Mouse (Mus musculus) hindbrain, embryonic 13.5 days (tissue): Measurements from ENCODE around the gene Bloc1s6. TPM values are rescaled to one million over a fixed set of nuclear protein-coding genes. Genes with fewer than 3 reads are reported as not detected.

ENCODE experiments used
- ATAC-seq: fragments of 200-750 bp; cut with Nextera tagmentation; 2 replicates; pipeline ENCODE4 v1.8.0; 2017; ENCODE audit warnings: moderate TSS enrichment; ENCODE audit not compliant: low FRiP score
- H3K27ac ChIP-seq: fragments of 300-500 bp; sonication (generic); 2 replicates; pipeline ENCODE4 v1.5.1; 2015; ENCODE audit warnings: inconsistent platforms, mild to moderate bottlenecking, moderate library complexity
- H3K27me3 ChIP-seq: fragments of 300-500 bp; sonication (generic); 2 replicates; pipeline ENCODE4 v1.6.1; 2015; ENCODE audit warnings: mild to moderate bottlenecking, inconsistent platforms
- H3K36me3 ChIP-seq: fragments of 300-500 bp; sonication (generic); 2 replicates; pipeline ENCODE4 v1.6.1; 2015; ENCODE audit warnings: mild to moderate bottlenecking, inconsistent platforms
- H3K4me1 ChIP-seq: fragments of 300-500 bp; sonication (generic); replicated peaks from 2 replicates; pipeline ENCODE4 v1.6.1; 2015; ENCODE audit warnings: inconsistent platforms
- H3K4me2 ChIP-seq: fragments of 300-500 bp; sonication (generic); 2 replicates; pipeline ENCODE4 v1.6.1; 2015; ENCODE audit warnings: inconsistent platforms, mild to moderate bottlenecking, moderate library complexity
- H3K4me3 ChIP-seq: fragments of 300-500 bp; sonication (generic); 2 replicates; pipeline ENCODE4 v1.5.1; 2015; ENCODE audit warnings: mild to moderate bottlenecking, inconsistent platforms
- H3K9ac ChIP-seq: fragments of 300-500 bp; sonication (generic); 2 replicates; pipeline ENCODE4 v1.6.1; 2015; ENCODE audit warnings: mild to moderate bottlenecking, inconsistent platforms
- H3K9me3 ChIP-seq: fragments of 300-500 bp; sonication (generic); 2 replicates; pipeline ENCODE4 v1.6.1; 2016; ENCODE audit warnings: inconsistent platforms
- WGBS: fragments of 180-500 bp; shearing (Covaris S2); methylation state at CpG from one replicate; pipeline ENCODE4 v1.1.7; 2015; 5-methylcytosine and 5-hydroxymethylcytosine counted together
- polyA plus RNA-seq: library from polyadenylated mRNA; unstranded; fragments of >200 nt; fragmentation: Nextera tagmentation; extraction: Ambion mirVana; gene quantifications from 2 replicates; pipeline ENCODE4 v1.2.1, GENCODE M21; 2015

Gene Bloc1s6
- 88.1 and 97.7 TPM in 2 replicates for polyA plus RNA-seq

DNA sequence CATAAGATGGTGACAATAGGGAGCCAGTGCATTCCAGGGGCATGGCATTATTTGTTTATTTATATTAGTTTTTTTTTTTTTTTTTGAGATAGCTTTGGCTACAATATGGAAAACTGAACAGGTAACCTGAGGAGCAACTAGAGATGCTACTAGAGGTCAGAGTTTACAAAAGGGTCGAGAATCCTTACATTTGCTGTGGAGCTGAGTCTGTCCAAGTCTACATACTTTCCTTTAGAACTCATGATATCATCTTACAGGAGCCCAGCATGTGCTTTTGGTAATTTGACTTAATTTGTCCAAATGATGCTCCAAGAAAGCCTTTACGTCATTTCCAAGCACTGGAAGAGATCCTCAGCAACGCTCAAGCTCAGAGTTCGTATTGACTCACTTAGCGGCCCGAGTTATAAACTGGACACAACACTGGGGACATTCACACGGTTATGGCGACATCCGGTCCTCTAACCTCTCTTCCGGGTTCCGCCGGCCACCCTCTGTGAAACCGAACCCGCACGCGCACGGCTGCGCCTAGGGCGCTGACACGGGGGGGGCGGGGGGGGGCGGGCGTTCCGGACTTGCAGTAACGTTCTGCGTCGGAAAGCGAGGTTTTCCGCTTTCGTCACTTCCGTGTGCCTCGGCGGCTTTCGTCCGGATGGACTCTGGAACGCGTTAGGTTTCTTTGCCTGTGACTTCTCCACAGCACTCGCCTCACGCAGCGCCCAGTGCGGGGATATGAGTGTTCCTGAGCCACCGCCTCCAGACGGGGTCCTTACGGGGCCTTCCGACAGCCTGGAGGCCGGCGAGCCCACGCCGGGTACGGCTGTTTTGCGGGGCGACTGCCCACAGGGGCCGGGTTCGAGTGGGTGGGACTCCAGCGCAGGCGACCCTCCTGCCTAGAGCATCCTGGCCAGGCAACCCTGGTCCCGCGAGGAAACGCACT is at the start of gene Bloc1s6:
TSS of gene Bloc1s6 (plus strand) at position 610 of the 937 bp plus-strand sequence.
- H3K4me3 ChIP-seq, result peak within 1 kb of the TSS; percentile 80
- peak; percentile 95 for ATAC-seq
- peak within 1 kb of the TSS; percentile 93 for H3K9ac ChIP-seq
- no peaks in the 10 kb centered on the region for H3K9me3 ChIP-seq
- peaks cover 17% of the 10 kb centered on the region for H3K27me3 ChIP-seq
- peaks cover 8% of the 10 kb centered on the region for H3K36me3 ChIP-seq
- WGBS, result under 1% methylated on average over 54 of the region's 59 CpGs
- peak within 1 kb of the TSS; percentile 96 for H3K27ac ChIP-seq
- H3K4me1 ChIP-seq, result peaks cover 18% of the 10 kb centered on the region
- H3K4me2 ChIP-seq, result peak within 1 kb of the TSS; percentile 72

DNA sequence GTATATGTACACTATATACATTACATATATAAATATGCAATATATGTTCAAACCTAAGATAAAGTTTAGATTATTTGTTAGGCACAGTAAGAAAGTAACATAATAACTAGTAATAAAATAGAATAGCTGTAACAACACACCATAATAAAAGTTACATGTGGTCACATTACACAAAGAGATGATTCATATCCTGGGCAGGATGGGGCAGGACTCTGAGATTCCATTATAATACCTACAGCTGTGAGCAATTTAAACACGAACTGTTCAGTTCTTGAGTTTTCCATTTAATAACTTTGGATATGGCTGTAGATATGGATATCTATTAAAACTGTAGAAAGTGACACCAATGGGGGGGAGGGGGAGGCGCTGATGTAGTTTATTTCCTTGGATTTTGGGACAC is 40.8 kb upstream of the Bloc1s6 start:
- WGBS, result 87% methylated on average over 2 of the region's 2 CpGs
- no peak overlapping the region for H3K27ac ChIP-seq
- H3K4me3 ChIP-seq, result no peak overlapping the region
- no peak overlapping the region for H3K9ac ChIP-seq
- H3K27me3 ChIP-seq, result no peaks in the 10 kb centered on the region
- no peak overlapping the region for H3K4me2 ChIP-seq
- no peaks in the 10 kb centered on the region for H3K9me3 ChIP-seq
- ATAC-seq, result no peak
- no peaks in the 10 kb centered on the region for H3K36me3 ChIP-seq
- peaks cover 24% of the 10 kb centered on the region for H3K4me1 ChIP-seq

- Histone ChIP-seq H3K4me3 (peak overlapping the region; percentile 79), H3K4me1 (peaks cover 30% of the 10 kb centered on the region)
- 66% methylated on average over 8 of the region's 8 CpGs for WGBS
Measured at GRCm38 (mm10) chr2:122701012-122701411, 37.3 kb upstream of the Bloc1s6 start.

GRCm38 (mm10) chr2:122701871-122702180 is 36.5 kb upstream of the Bloc1s6 start:
- no peaks in the 10 kb centered on the region for H3K36me3 ChIP-seq
- peak overlapping the region; percentile 90 for H3K9ac ChIP-seq
- peaks cover 30% of the 10 kb centered on the region for H3K4me1 ChIP-seq
- peak overlapping the region; percentile 79 for H3K4me3 ChIP-seq
- no peaks in the 10 kb centered on the region for H3K9me3 ChIP-seq
- H3K4me2 ChIP-seq, result peak overlapping the region; percentile 85
- H3K27ac ChIP-seq, result no peak overlapping the region; the same call in 1 of the 2 replicates
- H3K27me3 ChIP-seq, result 0 out of 2 replicates have a peak, but pooled peaks cover 4% of the 10 kb centered on the region
- ATAC-seq, result no peak
- 2% methylated on average over 15 of the region's 15 CpGs for WGBS

More at GRCm38 (mm10) chr2:122701012-122701411, 37.3 kb upstream of the Bloc1s6 start:
- ATAC-seq, result no peak
- H3K9me3 ChIP-seq, result no peaks in the 10 kb centered on the region
- no peak overlapping the region for H3K27ac ChIP-seq
- no peaks in the 10 kb centered on the region for H3K36me3 ChIP-seq
- H3K27me3 ChIP-seq, result 0 out of 2 replicates have a peak, but pooled peaks cover 4% of the 10 kb centered on the region
- H3K4me2 ChIP-seq, result peak overlapping the region; percentile 85
- H3K9ac ChIP-seq, result 0 out of 2 replicates have a peak overlapping the region, but pooled peaks have one; percentile 36

- Histone ChIP-seq H3K27ac (peak within 1 kb of the TSS; percentile 81), H3K9me3 (no peaks in the 10 kb centered on the region), H3K9ac (peak within 1 kb of the TSS; percentile 90), H3K4me2 (peak within 1 kb of the TSS; percentile 85), H3K4me3 (peak within 1 kb of the TSS; percentile 79), H3K27me3 (0 out of 2 replicates have a peak, but pooled peaks cover 4% of the 10 kb centered on the region), H3K4me1 (peaks cover 30% of the 10 kb centered on the region), H3K36me3 (no peaks in the 10 kb centered on the region)
- WGBS, result under 1% methylated on average over 102 of the region's 111 CpGs
- peak; percentile 98 for ATAC-seq
Measured at GRCm38 (mm10) chr2:122702181-122703036, 35.9 kb upstream of the Bloc1s6 start, which contains the start of gene Slc30a4. Gene Slc30a4, minus strand, starts transcription at chr2:122702663.

DNA sequence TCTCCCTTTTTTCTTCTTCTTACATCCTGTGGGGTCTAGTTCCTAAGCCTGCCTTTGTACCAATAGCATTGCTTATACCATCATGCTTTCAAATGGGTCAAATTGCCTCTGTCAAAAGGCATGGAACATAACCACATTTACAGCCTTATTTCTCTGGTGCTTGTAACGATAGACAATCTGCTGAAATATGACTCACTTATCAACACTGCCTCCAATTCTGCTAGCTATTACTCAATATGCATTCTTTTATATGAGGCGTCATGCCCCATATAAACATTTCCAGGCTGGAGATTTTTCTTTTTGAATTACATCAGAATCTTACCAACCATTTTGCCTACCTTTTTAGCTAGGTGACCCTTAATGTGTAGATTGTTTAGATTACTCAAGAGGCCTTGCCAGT is 33.7 kb upstream of the Bloc1s6 start:
- Histone ChIP-seq H3K9ac (no peak overlapping the region), H3K27me3 (0 out of 2 replicates have a peak, but pooled peaks cover 4% of the 10 kb centered on the region), H3K4me1 (peaks cover 27% of the 10 kb centered on the region), H3K4me3 (no peak overlapping the region), H3K9me3 (no peaks in the 10 kb centered on the region), H3K4me2 (no peak overlapping the region), H3K36me3 (no peaks in the 10 kb centered on the region), H3K27ac (no peak overlapping the region)
- ATAC-seq, result no peak
- 90% methylated on average over 2 of the region's 2 CpGs for WGBS

DNA sequence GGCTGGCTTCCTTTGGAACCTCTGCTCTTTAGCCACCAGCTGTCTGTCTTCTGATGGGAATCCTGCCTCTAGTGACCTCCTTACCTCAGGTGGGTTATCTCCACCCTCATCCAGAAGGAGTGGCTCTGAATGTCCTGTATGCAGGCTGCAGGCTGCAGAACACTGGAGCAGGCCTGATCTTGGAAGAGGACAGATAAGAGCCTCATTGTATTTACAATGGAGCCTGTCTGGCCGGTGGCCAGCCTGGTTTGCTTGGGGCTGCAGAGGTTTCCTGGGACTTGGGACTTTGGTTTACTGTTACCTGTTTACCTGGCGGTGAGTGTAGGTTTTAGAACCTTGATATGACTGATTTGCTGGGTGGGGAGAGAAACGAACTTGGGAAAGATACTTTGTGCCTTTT is 30.2 kb upstream of the Bloc1s6 start:
- Histone ChIP-seq H3K27ac (no peak overlapping the region), H3K27me3 (0 out of 2 replicates have a peak, but pooled peaks cover 4% of the 10 kb centered on the region), H3K4me2 (no peak overlapping the region), H3K9ac (no peak overlapping the region), H3K4me3 (no peak overlapping the region), H3K9me3 (no peaks in the 10 kb centered on the region), H3K36me3 (no peaks in the 10 kb centered on the region), H3K4me1 (0 out of 2 replicates have a peak, but pooled peaks cover 4% of the 10 kb centered on the region)
- WGBS, result 75% methylated on average over 3 of the region's 3 CpGs
- ATAC-seq, result no peak

GRCm38 (mm10) chr2:122709156-122709555 is 29.1 kb upstream of the Bloc1s6 start:
- WGBS, result 74% methylated on average over 1 of the region's 1 CpGs
- Histone ChIP-seq H3K36me3 (no peaks in the 10 kb centered on the region), H3K9me3 (no peaks in the 10 kb centered on the region), H3K27ac (no peak overlapping the region), H3K4me3 (no peak overlapping the region), H3K4me2 (no peak overlapping the region), H3K4me1 (no peaks in the 10 kb centered on the region), H3K27me3 (0 out of 2 replicates have a peak, but pooled peaks cover under 1% of the 10 kb centered on the region), H3K9ac (no peak overlapping the region)
- ATAC-seq, result no peak

DNA sequence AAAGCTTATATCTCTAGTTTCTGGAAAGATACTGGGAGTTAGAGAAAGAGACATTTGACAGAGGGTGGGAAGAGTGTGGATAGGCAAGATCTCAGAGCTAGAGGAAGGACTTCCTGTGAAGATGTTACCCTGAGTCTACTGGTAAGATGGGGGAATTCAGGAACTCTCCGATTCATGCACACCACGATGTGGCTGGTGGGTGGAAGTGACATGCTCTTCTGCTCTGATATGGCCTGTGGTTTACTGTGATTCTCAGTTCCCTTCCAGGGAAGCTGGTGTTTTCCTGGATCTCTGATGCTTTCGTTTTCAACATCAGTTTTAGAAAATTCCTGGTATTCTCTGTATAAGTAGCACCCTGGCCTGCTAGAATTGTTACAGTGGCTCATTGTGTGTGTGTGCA is 26.4 kb upstream of the Bloc1s6 start:
- Histone ChIP-seq H3K9me3 (no peaks in the 10 kb centered on the region), H3K9ac (no peak overlapping the region), H3K27ac (no peak overlapping the region), H3K4me3 (no peak overlapping the region), H3K4me1 (no peaks in the 10 kb centered on the region), H3K36me3 (no peaks in the 10 kb centered on the region), H3K4me2 (no peak overlapping the region), H3K27me3 (no peaks in the 10 kb centered on the region)
- WGBS, result 82% methylated on average over 3 of the region's 3 CpGs
- ATAC-seq, result no peak

DNA sequence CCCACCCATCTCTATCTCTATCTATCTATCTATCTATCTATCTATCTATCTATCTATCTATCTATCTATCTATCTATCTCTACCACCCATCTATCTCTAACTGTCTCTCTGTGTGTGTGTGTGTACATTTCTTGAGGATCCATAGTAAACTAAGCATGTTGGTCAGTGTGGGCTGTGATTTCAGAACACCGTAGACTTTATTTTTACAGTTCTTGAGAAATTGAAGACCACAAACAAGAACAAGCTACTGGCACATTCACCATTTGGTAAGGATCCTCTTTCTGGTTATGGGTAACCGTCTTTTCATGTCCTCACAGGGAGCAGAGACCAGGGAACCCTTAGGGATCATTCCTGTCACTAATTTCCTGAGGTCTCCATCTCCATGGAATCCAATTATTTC is 25.5 kb upstream of the Bloc1s6 start:
- H3K27ac ChIP-seq, result no peak overlapping the region
- no peak overlapping the region for H3K9ac ChIP-seq
- no peak overlapping the region for H3K4me2 ChIP-seq
- WGBS, result 88% methylated on average over 2 of the region's 2 CpGs
- no peaks in the 10 kb centered on the region for H3K4me1 ChIP-seq
- no peak for ATAC-seq
- H3K27me3 ChIP-seq, result no peaks in the 10 kb centered on the region
- H3K9me3 ChIP-seq, result no peaks in the 10 kb centered on the region
- no peaks in the 10 kb centered on the region for H3K36me3 ChIP-seq
- H3K4me3 ChIP-seq, result no peak overlapping the region

- no peaks in the 10 kb centered on the region for H3K9me3 ChIP-seq
- no peaks in the 10 kb centered on the region for H3K36me3 ChIP-seq
- 0 out of 2 replicates have a peak, but pooled peaks cover 5% of the 10 kb centered on the region for H3K27me3 ChIP-seq
- no peak overlapping the region for H3K9ac ChIP-seq
- H3K4me2 ChIP-seq, result no peak overlapping the region
- H3K4me3 ChIP-seq, result no peak overlapping the region
- H3K27ac ChIP-seq, result no peak overlapping the region
- no peak for ATAC-seq
- WGBS, result 80% methylated on average over 5 of the region's 5 CpGs
- H3K4me1 ChIP-seq, result no peaks in the 10 kb centered on the region
Measured at GRCm38 (mm10) chr2:122715148-122715692, 23.1 kb upstream of the Bloc1s6 start.
